Comparison of ENCODE assay signal across 26 mouse cellular contexts in the genomic region with DNA sequence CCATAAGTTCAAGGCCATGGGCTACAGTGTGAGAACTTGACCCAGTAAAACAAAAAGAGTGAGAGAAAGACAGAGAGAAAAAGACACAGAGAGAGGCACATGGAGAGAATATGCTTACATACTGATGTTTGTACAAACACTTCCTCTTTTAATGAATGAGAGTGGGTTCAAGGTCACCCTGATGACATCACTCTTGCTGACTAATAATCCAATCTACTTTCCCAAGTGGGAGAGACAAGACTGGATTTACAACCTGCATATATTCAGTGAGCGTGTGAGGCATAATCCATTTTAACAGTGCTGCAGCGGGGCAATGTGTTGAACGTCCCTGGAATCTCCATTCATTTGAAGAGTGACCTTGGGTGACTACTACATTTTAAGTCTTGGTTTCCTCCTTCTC. TPM values are rescaled to one million over a fixed set of nuclear protein-coding genes. Genes with fewer than 3 reads are reported as not detected.
"Had no signal": no experiment of that assay in that cellular context is flagged by ENCODE, and none has a peak within 500 bp of the region (broad histone marks: within the 10 kb centered on the region; RNA-seq: fewer than 3 reads in every experiment).

No protein-coding gene starts in this region.

- H3K9ac ChIP-seq: kidney, embryonic 15.5 days; limb, embryonic 13.5 days; liver, embryonic 12.5 days; liver, embryonic 15.5 days; lung, embryonic 15.5 days; midbrain, embryonic 13.5 days; neural tube, embryonic 13.5 days; stomach, embryonic 15.5 days had no signal

- H3K27ac ChIP-seq: kidney, embryonic 15.5 days; layer of hippocampus, adult 2 months; limb, embryonic 10.5 days; limb, embryonic 13.5 days; liver, embryonic 12.5 days; liver, embryonic 15.5 days; lung, embryonic 15.5 days; midbrain, embryonic 10.5 days; midbrain, embryonic 13.5 days; neural tube, embryonic 13.5 days; stomach, embryonic 15.5 days had no signal

- H3K4me2 ChIP-seq: kidney, embryonic 15.5 days; limb, embryonic 13.5 days; liver, embryonic 12.5 days; liver, embryonic 15.5 days; lung, embryonic 15.5 days; midbrain, embryonic 13.5 days; neural tube, embryonic 13.5 days; stomach, embryonic 15.5 days had no signal

- H3K4me1 ChIP-seq: kidney, embryonic 15.5 days; limb, embryonic 10.5 days; limb, embryonic 13.5 days; liver, embryonic 12.5 days; liver, embryonic 15.5 days; lung, embryonic 15.5 days; midbrain, embryonic 10.5 days; midbrain, embryonic 13.5 days; neural tube, embryonic 13.5 days; stomach, embryonic 15.5 days had no signal

- DNase-seq: kidney, postnatal 14 days; layer of hippocampus, adult 9-11 months; liver; lung, adult 18-20 months; lung, postnatal 10 days; lung, postnatal 36 days; retina, postnatal 1 day; right cerebral cortex, postnatal 25 days; spleen, adult 18-20 months; thymus, adult 18-20 months; thymus, postnatal 36 days had no signal

- H3K9me3 ChIP-seq: kidney, embryonic 15.5 days; limb, embryonic 10.5 days; limb, embryonic 13.5 days; liver, embryonic 12.5 days; liver, embryonic 15.5 days; lung, embryonic 15.5 days; megakaryocyte, embryonic 14.5 days; midbrain, embryonic 10.5 days; midbrain, embryonic 13.5 days; neural tube, embryonic 13.5 days; stomach, embryonic 15.5 days had no signal

- H3K36me3 ChIP-seq: kidney, embryonic 15.5 days; limb, embryonic 10.5 days; limb, embryonic 13.5 days; liver, embryonic 12.5 days; liver, embryonic 15.5 days; lung, embryonic 15.5 days; midbrain, embryonic 10.5 days; midbrain, embryonic 13.5 days; neural tube, embryonic 13.5 days; stomach, embryonic 15.5 days had no signal

- ATAC-seq: liver, embryonic 12.5 days; midbrain, embryonic 13.5 days; midbrain, embryonic 16.5 days had no signal

- H3K27me3 ChIP-seq: kidney, embryonic 15.5 days; limb, embryonic 13.5 days; liver, embryonic 12.5 days; liver, embryonic 15.5 days; lung, embryonic 15.5 days; megakaryocyte, embryonic 14.5 days; midbrain, embryonic 13.5 days; neural tube, embryonic 13.5 days; stomach, embryonic 15.5 days had no signal

- H3K4me3 ChIP-seq: kidney, embryonic 15.5 days; layer of hippocampus, adult 2 months; limb, embryonic 10.5 days; limb, embryonic 13.5 days; liver, embryonic 12.5 days; liver, embryonic 15.5 days; lung, embryonic 15.5 days; megakaryocyte, embryonic 14.5 days; midbrain, embryonic 10.5 days; midbrain, embryonic 13.5 days; myocyte; neural tube, embryonic 13.5 days; stomach, embryonic 15.5 days had no signal

RNA-seq across cellular contexts. Expression of a gene that starts 57.5 kb away (rescaled TPM):
- total RNA-seq: monocyte, adult 5-6 weeks had no signal
